Mouse (Mus musculus) natural killer cell, adult 2 months (primary cell): Measurements from ENCODE around the gene Vmn2r25.
"Not testable (repeated sequence)": the region's sequence is repeated elsewhere in the genome, so short reads cannot be mapped to it uniquely, and the experiment has no call there.

ENCODE experiments used
- DNase-seq, 2 experiments: peaks; one replicate each; pipeline ENCODE4 v3.0.0; 2022; ENCODE audit warnings: low spot score in 2 of 2

The Vmn2r25 gene

DNA sequence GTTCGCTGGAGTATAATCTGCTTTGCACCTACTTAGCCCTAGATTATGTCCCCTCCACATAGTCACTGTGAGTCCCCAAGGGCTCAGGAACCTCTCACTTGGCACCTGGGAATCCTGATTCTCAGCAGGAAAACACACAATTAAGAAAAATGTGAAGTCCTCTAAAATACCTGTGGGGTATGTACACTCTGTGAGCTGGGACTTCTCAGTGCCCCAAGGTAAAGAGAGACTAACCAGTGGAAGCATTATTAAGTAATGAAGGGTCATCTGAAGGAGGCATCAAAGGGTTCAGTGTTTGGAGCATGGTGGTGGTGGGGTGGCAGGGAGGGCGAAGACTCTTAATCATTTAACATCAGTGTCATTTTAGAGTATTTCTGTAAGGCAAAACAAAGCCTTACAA lies at the start of gene Vmn2r25:
Gene Vmn2r25 (minus strand): TSS at position 101 of the 400 bp plus-strand sequence.
- DNase-seq: not testable (repeated sequence)

DNA sequence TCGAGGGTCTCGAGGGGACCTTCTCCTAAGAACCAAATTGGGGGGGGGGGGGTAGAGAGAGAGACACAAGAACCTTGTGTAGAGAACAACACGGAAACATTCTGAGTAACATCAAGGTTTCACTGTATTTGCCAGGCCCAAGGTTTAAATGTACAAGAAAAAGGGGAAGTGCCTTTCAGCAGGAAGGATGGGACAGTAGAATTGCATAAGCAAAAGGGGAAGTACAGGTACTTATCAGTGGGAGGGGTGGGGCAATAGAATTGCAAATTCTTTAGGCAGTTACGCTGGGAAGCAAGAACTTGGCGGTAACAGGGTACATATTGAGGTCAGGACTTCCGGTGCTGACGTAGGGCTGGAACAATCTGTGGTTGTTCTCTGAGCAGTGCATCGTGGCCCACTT lies 33.3 kb downstream of the Vmn2r25 start:
- DNase-seq: no peak

DNA sequence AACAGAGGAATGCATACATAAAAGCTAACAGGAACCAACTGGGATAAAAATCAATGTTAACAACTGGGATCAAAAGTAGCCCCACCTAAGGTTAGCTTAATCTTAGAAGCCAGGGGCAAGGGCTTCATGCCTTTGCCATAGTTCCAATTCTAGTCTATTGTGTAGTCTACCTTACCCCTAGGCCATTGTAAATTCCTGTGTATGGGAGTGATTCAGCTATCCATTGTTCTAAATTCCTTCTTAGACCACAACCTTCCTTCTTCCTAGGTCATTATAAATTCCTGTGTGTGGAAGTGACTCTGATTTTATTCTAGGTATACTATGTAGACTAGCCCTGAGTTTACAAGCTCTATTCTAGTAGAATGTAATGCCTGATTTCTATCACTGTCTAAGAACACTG lies 43.0 kb downstream of the Vmn2r25 start:
- DNase-seq: not testable (repeated sequence)

DNA sequence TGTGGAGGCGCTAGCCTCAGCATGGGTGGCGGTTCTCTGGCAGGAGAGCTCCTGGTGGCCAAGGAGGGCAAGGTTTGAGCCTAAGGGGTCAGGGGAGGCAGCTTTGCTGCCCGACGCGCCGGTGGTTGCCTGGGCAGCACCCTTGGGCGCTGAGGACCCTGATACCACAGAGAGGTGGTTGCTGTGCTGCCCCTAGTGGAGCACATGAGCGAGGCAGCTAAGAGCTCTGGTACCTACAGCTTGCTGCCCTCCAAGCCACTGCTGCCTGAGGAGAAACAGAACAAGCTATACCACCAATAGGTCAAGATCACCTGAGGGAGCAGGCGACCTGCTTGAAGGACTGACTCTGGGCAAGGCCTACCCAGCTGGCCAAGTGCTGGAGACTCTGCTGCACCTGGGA lies 59.5 kb downstream of the Vmn2r25 start:
- no peak for DNase-seq

DNA sequence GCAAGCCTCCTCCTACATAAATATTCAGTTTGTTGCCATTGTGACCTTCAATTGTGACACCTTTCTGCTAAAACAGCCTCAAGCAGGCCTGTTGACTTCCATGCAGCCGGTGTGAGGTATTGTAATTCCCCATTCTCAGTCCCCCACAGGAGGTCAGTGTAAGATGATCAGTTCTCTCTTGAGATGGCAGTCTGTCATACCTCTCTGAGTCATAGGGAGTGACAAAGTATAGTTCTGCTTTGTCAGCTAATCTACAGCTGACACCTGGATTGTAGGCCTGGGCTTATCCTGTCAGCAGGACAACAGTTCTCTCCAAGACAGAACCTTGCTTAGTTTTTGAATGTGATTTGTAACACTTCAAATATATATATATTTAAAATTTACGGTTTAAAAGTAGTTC lies 68.4 kb downstream of the Vmn2r25 start:
- no peak for DNase-seq

DNA sequence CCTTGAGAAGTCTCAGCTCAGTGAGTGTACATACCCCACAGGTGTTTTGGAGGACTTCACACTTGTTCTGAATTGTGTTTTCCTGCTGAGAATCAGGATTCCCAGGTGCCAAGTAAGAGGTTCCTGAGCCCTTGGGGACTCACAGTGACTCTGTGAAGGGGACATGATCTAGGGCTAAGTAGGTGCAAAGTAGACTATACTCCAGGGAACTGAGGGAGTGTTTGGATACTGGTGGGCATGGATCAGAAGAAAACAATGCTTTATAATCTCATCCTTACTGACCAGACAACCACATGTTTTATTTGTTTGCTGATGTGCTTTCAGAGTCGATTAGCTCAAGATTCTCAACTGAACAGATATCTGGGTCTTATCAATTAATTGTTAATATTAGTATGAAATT lies 74.7 kb downstream of the Vmn2r25 start, which contains the start of gene Vmn2r24:
Gene Vmn2r24 (plus strand): TSS at position 301 of the 400 bp plus-strand sequence.
- no peak for DNase-seq
